Mouse (Mus musculus) midbrain, embryonic 14.5 days (tissue): ENCODE data around the gene Megf9. TPM values are rescaled to one million over a fixed set of nuclear protein-coding genes. Genes with fewer than 3 reads are reported as not detected.

Experiments
- ATAC-seq: fragments of 200-750 bp; cut with Nextera tagmentation; 2 replicates; pipeline ENCODE4 v1.8.0; 2017; ENCODE audit warnings: moderate number of reproducible peaks, moderate library complexity; ENCODE audit not compliant: low FRiP score, low TSS enrichment
- DNase-seq: peaks from one replicate; pipeline ENCODE4 v3.0.0-alpha.2; 2015
- H3K27ac ChIP-seq: fragments of 300-500 bp; sonication (generic); replicated peaks from 2 replicates; pipeline ENCODE4 v1.5.1; 2014; ENCODE audit warnings: mild to moderate bottlenecking, low read depth, low read length, moderate library complexity
- H3K27me3 ChIP-seq: fragments of 300-500 bp; sonication (generic); 2 replicates; pipeline ENCODE4 v1.6.1; 2014; ENCODE audit warnings: low read length, control low read depth, mixed read lengths; ENCODE audit not compliant: control insufficient read depth, insufficient read depth
- H3K36me3 ChIP-seq: fragments of 300-500 bp; sonication (generic); 2 replicates; pipeline ENCODE4 v1.6.1; 2014; ENCODE audit warnings: low read length, control low read depth; ENCODE audit not compliant: control insufficient read depth, insufficient read depth
- H3K4me1 ChIP-seq: fragments of 300-500 bp; sonication (generic); 2 replicates; pipeline ENCODE4 v1.6.1; 2014; ENCODE audit warnings: mild to moderate bottlenecking, antibody characterized with exemption, low read length, control low read depth; ENCODE audit not compliant: control insufficient read depth, insufficient read depth
- H3K4me2 ChIP-seq: fragments of 300-500 bp; sonication (generic); 2 replicates; pipeline ENCODE4 v1.6.1; 2014; ENCODE audit warnings: mild to moderate bottlenecking, low read length, moderate library complexity
- H3K4me3 ChIP-seq: fragments of 300-500 bp; sonication (generic); replicated peaks from 2 replicates; pipeline ENCODE4 v1.5.1; 2014; ENCODE audit warnings: low read depth, low read length
- H3K9ac ChIP-seq: fragments of 300-500 bp; sonication (generic); replicated peaks from 2 replicates; pipeline ENCODE4 v1.6.1; 2014; ENCODE audit warnings: mild to moderate bottlenecking, low read length, moderate library complexity
- H3K9me3 ChIP-seq: fragments of 300-500 bp; sonication (generic); 2 replicates; pipeline ENCODE4 v1.6.1; 2016; ENCODE audit warnings: low read length, control low read depth, mixed read lengths; ENCODE audit not compliant: control insufficient read depth
- WGBS: fragments of 180-500 bp; shearing (Covaris S2); extraction: QIAGEN DNeasy Blood & Tissue Kit; methylation state at CpG from one replicate; pipeline ENCODE4 v1.1.7; 2014; 5-methylcytosine and 5-hydroxymethylcytosine counted together
- polyA plus RNA-seq: library from polyadenylated mRNA; unstranded; fragments of >200 nt; fragmentation: Nextera tagmentation; extraction: Ambion mirVana; gene quantifications from 2 replicates; pipeline ENCODE4 v1.2.1, GENCODE M21; 2014

Megf9 gene
- polyA plus RNA-seq, 1 experiment from 2014 or later, result 42.8 TPM

- peak overlapping the region; percentile 69 for H3K4me2 ChIP-seq
- H3K36me3 ChIP-seq, result 0 out of 2 replicates have a peak, but pooled peaks cover 3% of the 10 kb centered on the region
- H3K9me3 ChIP-seq, result no peaks in the 10 kb centered on the region
- no peaks in the 10 kb centered on the region for H3K27me3 ChIP-seq
- DNase-seq (peak; percentile 14), ATAC-seq (no peak)
- H3K27ac ChIP-seq, result no peak overlapping the region
- H3K9ac ChIP-seq, result peak overlapping the region; percentile 98
- 20% methylated on average over 3 of the region's 3 CpGs for WGBS
- H3K4me1 ChIP-seq, result peaks cover 62% of the 10 kb centered on the region
- H3K4me3 ChIP-seq, result peak overlapping the region; percentile 93
Measured at GRCm38 (mm10) chr4:70533056-70533805, 1.6 kb downstream of the Megf9 start.

DNA sequence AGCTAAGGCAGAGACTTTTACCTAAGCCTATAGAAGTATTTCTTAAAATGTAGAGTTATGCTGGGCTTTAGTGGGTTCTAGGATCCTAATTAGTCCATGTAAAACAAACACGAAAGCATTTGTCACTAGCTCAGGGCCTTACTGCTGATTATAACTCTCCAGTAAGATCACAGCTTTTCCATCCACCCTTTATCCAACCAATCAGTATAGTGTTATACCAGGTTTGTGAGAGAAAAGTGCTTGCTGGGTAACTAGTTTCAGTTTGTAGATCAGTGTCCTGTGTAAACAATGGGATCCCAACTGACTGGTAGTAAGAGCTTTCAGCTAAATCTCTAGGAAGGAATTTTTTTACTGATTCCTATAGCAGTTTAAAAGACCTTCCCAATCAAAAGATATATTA lies 3.8 kb downstream of the Megf9 start:
- Histone ChIP-seq H3K9ac (no peak overlapping the region), H3K27me3 (no peaks in the 10 kb centered on the region), H3K4me2 (peak overlapping the region; percentile 56), H3K27ac (no peak overlapping the region), H3K36me3 (0 out of 2 replicates have a peak, but pooled peaks cover 3% of the 10 kb centered on the region), H3K4me1 (peaks cover 57% of the 10 kb centered on the region), H3K9me3 (no peaks in the 10 kb centered on the region), H3K4me3 (peak overlapping the region; percentile 27)
- WGBS, result 81% methylated on average over 1 of the region's 1 CpGs
- ATAC-seq (no peak), DNase-seq (no peak)

DNA sequence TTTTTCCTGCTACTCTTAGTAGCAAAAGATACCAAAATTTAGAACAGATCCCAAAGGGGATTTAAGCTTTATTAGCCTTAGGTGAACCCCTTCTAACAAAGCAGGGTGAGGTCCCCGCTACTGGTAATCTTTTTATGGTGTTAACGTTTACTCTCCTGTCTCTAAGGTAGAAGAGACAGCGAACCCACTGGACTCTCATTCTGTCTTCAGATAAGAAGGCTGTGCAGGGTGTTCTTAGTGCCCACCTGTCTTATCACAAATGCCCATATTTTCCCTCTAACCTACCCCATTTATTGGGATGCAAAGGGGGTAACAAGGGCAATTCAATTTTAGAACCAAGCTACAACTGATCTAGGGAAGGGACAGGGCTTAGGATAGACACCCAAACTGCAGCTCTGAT lies 6.2 kb downstream of the Megf9 start:
- no peak for DNase-seq
- Histone ChIP-seq H3K27ac (no peak overlapping the region), H3K9ac (no peak overlapping the region), H3K27me3 (no peaks in the 10 kb centered on the region), H3K9me3 (no peaks in the 10 kb centered on the region), H3K4me2 (peak overlapping the region; percentile 56), H3K4me1 (peaks cover 50% of the 10 kb centered on the region), H3K36me3 (0 out of 2 replicates have a peak, but pooled peaks cover 3% of the 10 kb centered on the region), H3K4me3 (no peak overlapping the region)
- no peak for ATAC-seq
- 70% methylated on average over 3 of the region's 3 CpGs for WGBS

- H3K4me3 ChIP-seq, result no peak overlapping the region
- H3K36me3 ChIP-seq, result no peaks in the 10 kb centered on the region
- H3K9me3 ChIP-seq, result no peaks in the 10 kb centered on the region
- no peak for DNase-seq
- peaks cover 6% of the 10 kb centered on the region; the same call in 1 of the 2 replicates for H3K4me1 ChIP-seq
- no peak overlapping the region for H3K9ac ChIP-seq
- H3K27me3 ChIP-seq, result no peaks in the 10 kb centered on the region
- H3K27ac ChIP-seq, result no peak overlapping the region
- no peak for ATAC-seq
- no peak overlapping the region for H3K4me2 ChIP-seq
- WGBS, result 43% methylated on average over 2 of the region's 2 CpGs
Measured at GRCm38 (mm10) chr4:70523346-70523745, 11.4 kb downstream of the Megf9 start.

DNA sequence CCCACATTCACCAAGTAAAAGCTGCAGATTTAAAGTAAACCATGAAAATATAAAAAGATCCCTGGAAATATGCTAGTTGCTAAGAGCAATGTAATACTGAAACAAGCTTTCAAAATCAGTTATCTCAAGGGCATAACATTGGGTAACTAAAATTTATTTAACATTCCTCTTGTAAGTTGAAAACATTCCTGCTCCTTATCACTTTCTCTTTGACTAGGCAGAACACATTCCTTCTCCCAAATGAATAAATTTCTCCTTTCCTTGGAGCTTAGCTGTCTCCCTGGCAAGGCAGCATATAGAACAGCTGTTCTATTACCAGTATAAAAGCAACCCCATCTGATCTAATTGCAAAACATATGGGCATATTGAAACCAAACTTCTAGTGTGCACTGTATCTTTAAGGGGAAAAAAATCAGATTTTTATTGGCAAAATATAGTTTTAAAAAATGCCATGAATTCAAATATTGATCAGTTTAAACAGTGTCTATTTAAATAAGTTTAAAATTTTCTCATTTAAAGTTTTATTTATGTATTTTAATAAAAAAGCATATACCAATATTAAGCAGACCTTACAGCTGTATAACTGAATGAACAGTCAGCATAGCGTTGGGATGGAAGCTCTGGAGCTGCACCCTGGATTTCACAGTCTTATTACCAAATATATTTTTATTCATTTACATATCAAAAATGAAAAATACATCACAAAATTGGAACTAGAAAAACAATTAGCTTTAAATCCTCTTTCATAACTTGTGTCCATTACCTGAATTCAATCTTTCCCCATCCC lies 13.1 kb downstream of the Megf9 start:
- H3K4me3 ChIP-seq, result no peak overlapping the region
- no peaks in the 10 kb centered on the region for H3K27me3 ChIP-seq
- H3K36me3 ChIP-seq, result no peaks in the 10 kb centered on the region
- no peaks in the 10 kb centered on the region for H3K4me1 ChIP-seq
- H3K4me2 ChIP-seq, result no peak overlapping the region
- ATAC-seq (no peak), DNase-seq (no peak)
- no peak overlapping the region for H3K9ac ChIP-seq
- no peaks in the 10 kb centered on the region for H3K9me3 ChIP-seq
- no peak overlapping the region for H3K27ac ChIP-seq
- whole genome bisulfite sequencing, result 89% methylated on average over 1 of the region's 1 CpGs

DNA sequence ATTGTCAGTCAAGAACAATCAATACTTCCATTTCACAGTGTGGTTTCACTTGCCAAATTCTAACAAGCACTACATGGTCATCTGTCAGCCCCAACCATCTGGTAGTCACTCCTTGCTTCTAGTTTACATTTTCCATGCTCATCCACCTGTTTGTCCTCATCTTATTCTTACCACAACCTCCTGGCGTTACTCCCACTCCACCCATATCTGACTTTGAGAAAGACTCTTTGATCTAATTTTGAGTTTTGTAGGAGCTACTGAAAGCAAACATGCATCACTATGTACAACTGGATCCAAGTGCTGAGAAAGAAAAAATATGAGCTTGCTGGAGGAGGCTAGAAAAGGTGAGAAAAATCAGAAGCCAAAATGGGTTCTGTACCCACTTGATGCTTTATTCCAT lies 17.1 kb downstream of the Megf9 start:
- H3K27ac ChIP-seq, result no peak overlapping the region
- WGBS, result 87% methylated on average over 1 of the region's 1 CpGs
- no peaks in the 10 kb centered on the region for H3K9me3 ChIP-seq
- no peaks in the 10 kb centered on the region for H3K27me3 ChIP-seq
- no peaks in the 10 kb centered on the region for H3K4me1 ChIP-seq
- DNase-seq, result no peak
- no peaks in the 10 kb centered on the region for H3K36me3 ChIP-seq
- ATAC-seq, result no peak
- no peak overlapping the region for H3K4me2 ChIP-seq
- no peak overlapping the region for H3K9ac ChIP-seq
- H3K4me3 ChIP-seq, result no peak overlapping the region

DNA sequence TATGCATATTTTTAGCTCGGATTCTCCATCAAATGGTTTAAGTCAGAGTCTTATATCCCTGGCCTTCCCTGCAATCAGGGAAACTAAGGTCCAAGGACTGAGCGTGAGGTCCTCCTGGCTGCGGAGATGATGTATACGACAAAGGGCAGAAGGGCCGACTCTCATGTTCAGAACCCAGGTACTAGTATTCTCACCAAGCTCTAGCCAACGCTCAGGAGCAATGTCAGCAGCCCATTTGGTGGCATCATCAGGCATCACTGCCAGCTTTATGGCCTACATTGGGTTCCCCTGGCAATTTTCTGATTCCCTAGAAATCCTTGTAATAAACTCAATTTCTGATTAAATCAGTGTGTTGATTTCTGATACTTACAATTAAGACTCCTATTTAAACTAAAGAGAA lies 18.5 kb downstream of the Megf9 start:
- no peaks in the 10 kb centered on the region for H3K27me3 ChIP-seq
- no peak for ATAC-seq
- no peak overlapping the region for H3K9ac ChIP-seq
- no peaks in the 10 kb centered on the region for H3K4me1 ChIP-seq
- H3K36me3 ChIP-seq, result no peaks in the 10 kb centered on the region
- no peak overlapping the region for H3K27ac ChIP-seq
- H3K4me3 ChIP-seq, result no peak overlapping the region
- no peak for DNase-seq
- no peak overlapping the region for H3K4me2 ChIP-seq
- 93% methylated on average over 6 of the region's 6 CpGs for WGBS
- H3K9me3 ChIP-seq, result no peaks in the 10 kb centered on the region

DNA sequence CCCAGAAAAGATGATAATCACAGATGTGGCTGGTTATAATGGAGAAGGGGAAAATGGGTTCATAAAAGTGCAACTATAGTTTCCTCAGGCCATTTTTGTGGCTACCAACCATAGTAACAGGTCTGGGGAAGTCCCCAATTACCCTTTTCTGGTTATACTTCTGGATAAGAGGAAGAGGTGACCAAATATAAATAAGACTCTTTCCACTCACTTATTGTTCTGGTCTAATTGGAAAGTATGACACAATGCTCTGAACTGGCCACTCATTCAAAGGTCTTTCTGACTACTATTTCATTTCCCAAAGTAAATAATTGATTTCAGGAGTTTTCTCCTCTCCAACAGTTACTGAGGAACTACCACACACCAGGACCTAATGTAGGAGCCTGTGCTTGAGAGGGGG lies 19.3 kb downstream of the Megf9 start:
- no peaks in the 10 kb centered on the region for H3K36me3 ChIP-seq
- ATAC-seq, result no peak
- no peak for DNase-seq
- H3K27ac ChIP-seq, result no peak overlapping the region
- H3K4me1 ChIP-seq, result no peaks in the 10 kb centered on the region
- no peaks in the 10 kb centered on the region for H3K9me3 ChIP-seq
- H3K4me3 ChIP-seq, result no peak overlapping the region
- no peak overlapping the region for H3K9ac ChIP-seq
- H3K27me3 ChIP-seq, result no peaks in the 10 kb centered on the region
- no peak overlapping the region for H3K4me2 ChIP-seq

GRCm38 (mm10) chr4:70509987-70510386 lies 24.8 kb downstream of the Megf9 start:
- H3K36me3 ChIP-seq, result no peaks in the 10 kb centered on the region
- no peak overlapping the region for H3K27ac ChIP-seq
- H3K4me3 ChIP-seq, result no peak overlapping the region
- DNase-seq (no peak), ATAC-seq (no peak)
- WGBS, result 59% methylated on average over 2 of the region's 2 CpGs
- H3K9me3 ChIP-seq, result no peaks in the 10 kb centered on the region
- H3K9ac ChIP-seq, result no peak overlapping the region
- H3K4me1 ChIP-seq, result no peaks in the 10 kb centered on the region
- no peaks in the 10 kb centered on the region for H3K27me3 ChIP-seq
- no peak overlapping the region for H3K4me2 ChIP-seq
